Mouse (Mus musculus): ENCODE measurements around the gene Adamts20. TPM values are rescaled to one million over a fixed set of nuclear protein-coding genes. Genes with fewer than 3 reads are reported as not detected.
A peak's percentile ranks its signal among the peaks of the same experiment; 100 is the strongest.

Adamts20 gene
- total and polyA plus RNA-seq, 3 experiments = 0.05 TPM; not detected in 2

GRCm38 (mm10) chr15:94342365-94342764 is 122.9 kb downstream of the Adamts20 start:
- TF ChIP-seq POLR2AphosphoS5 (IDR thresholded peaks at IDR 0.05; ENCODE audit: insufficient replicate concordance, low read depth, low read length) (no peak), GATA2 (IDR thresholded peaks at IDR 0.05; ENCODE audit: borderline replicate concordance, low read depth, low read length) (no peak), TAL1 (conservative IDR thresholded peaks at IDR 0.05; ENCODE audit: low read depth, low read length) (no peak), GATA1 (IDR thresholded peaks at IDR 0.05; ENCODE audit: borderline replicate concordance, low read length) (no peak), CTCF (IDR thresholded peaks at IDR 0.05; ENCODE audit: low read depth, low read length) (no peak)
- no peaks in the 10 kb centered on the region for H3K4me1 ChIP-seq (ENCODE audit: insufficient read depth, low read depth, low read length)
- no peak overlapping the region for H3K4me3 ChIP-seq (ENCODE audit: low read depth, low read length)
- peaks cover 60% of the 10 kb centered on the region for H3K9me3 ChIP-seq (replicated peaks)
- 0 out of 2 replicates have a peak, but pooled peaks have one; percentile 38 for ATAC-seq (ENCODE audit: extremely low read depth, insufficient number of reproducible peaks, low FRiP score, poor library complexity, severe bottlenecking)
- no peaks in the 10 kb centered on the region for H3K36me3 ChIP-seq (replicated peaks)
- no peaks in the 10 kb centered on the region for H3K27me3 ChIP-seq (ENCODE audit: insufficient read depth, low read length)
- DNase-seq (ENCODE audit: low spot score) = no peak

- H3K4me1 ChIP-seq (ENCODE audit: insufficient read depth, low read depth, low read length) = no peaks in the 10 kb centered on the region
- H3K4me3 ChIP-seq (ENCODE audit: low read depth, low read length) = no peak overlapping the region
- H3K27me3 ChIP-seq (ENCODE audit: insufficient read depth, low read length) = no peaks in the 10 kb centered on the region
- no peak for DNase-seq (ENCODE audit: low spot score)
- peaks cover 60% of the 10 kb centered on the region for H3K9me3 ChIP-seq (replicated peaks)
- no peak for ATAC-seq (ENCODE audit: extremely low read depth, insufficient number of reproducible peaks, low FRiP score, poor library complexity, severe bottlenecking)
- no peak for TF ChIP-seq TAL1 (conservative IDR thresholded peaks at IDR 0.05; ENCODE audit: low read depth, low read length)
- no peak for TF ChIP-seq CTCF (IDR thresholded peaks at IDR 0.05; ENCODE audit: low read depth, low read length)
- TF ChIP-seq GATA2 (IDR thresholded peaks at IDR 0.05; ENCODE audit: borderline replicate concordance, low read depth, low read length) = no peak
- no peak for TF ChIP-seq POLR2AphosphoS5 (IDR thresholded peaks at IDR 0.05; ENCODE audit: insufficient replicate concordance, low read depth, low read length)
- TF ChIP-seq GATA1 (IDR thresholded peaks at IDR 0.05; ENCODE audit: borderline replicate concordance, low read length) = no peak
- no peaks in the 10 kb centered on the region for H3K36me3 ChIP-seq (replicated peaks)
Measured at GRCm38 (mm10) chr15:94339011-94339410, 126.2 kb downstream of the Adamts20 start.

- H3K36me3 ChIP-seq (replicated peaks) = no peaks in the 10 kb centered on the region
- peaks cover 59% of the 10 kb centered on the region for H3K9me3 ChIP-seq (replicated peaks)
- TF ChIP-seq TAL1 (conservative IDR thresholded peaks at IDR 0.05; ENCODE audit: low read depth, low read length) = no peak
- no peak for TF ChIP-seq CTCF (IDR thresholded peaks at IDR 0.05; ENCODE audit: low read depth, low read length)
- no peak for TF ChIP-seq GATA2 (IDR thresholded peaks at IDR 0.05; ENCODE audit: borderline replicate concordance, low read depth, low read length)
- no peak for TF ChIP-seq GATA1 (IDR thresholded peaks at IDR 0.05; ENCODE audit: borderline replicate concordance, low read length)
- no peak for TF ChIP-seq POLR2AphosphoS5 (IDR thresholded peaks at IDR 0.05; ENCODE audit: insufficient replicate concordance, low read depth, low read length)
- no peaks in the 10 kb centered on the region for H3K4me1 ChIP-seq (ENCODE audit: insufficient read depth, low read depth, low read length)
- DNase-seq (ENCODE audit: low spot score) (no peak), ATAC-seq (ENCODE audit: extremely low read depth, insufficient number of reproducible peaks, low FRiP score, poor library complexity, severe bottlenecking) (no peak)
- H3K4me3 ChIP-seq (ENCODE audit: low read depth, low read length) = no peak overlapping the region
- no peaks in the 10 kb centered on the region for H3K27me3 ChIP-seq (ENCODE audit: insufficient read depth, low read length)
Measured at GRCm38 (mm10) chr15:94334586-94334985, 130.6 kb downstream of the Adamts20 start.

- ATAC-seq (ENCODE audit: extremely low read depth, insufficient number of reproducible peaks, low FRiP score, poor library complexity, severe bottlenecking) = no peak
- Histone ChIP-seq H3K4me3 (ENCODE audit: low read depth, low read length) (no peak overlapping the region), H3K27me3 (ENCODE audit: insufficient read depth, low read length) (no peaks in the 10 kb centered on the region; the same call in 1 of the 2 replicates), H3K9me3 (replicated peaks) (peaks cover 48% of the 10 kb centered on the region), H3K4me1 (ENCODE audit: insufficient read depth, low read depth, low read length) (no peaks in the 10 kb centered on the region), H3K36me3 (replicated peaks) (no peaks in the 10 kb centered on the region)
- TF ChIP-seq POLR2AphosphoS5 (IDR thresholded peaks at IDR 0.05; ENCODE audit: insufficient replicate concordance, low read depth, low read length) = no peak
- TF ChIP-seq GATA2 (IDR thresholded peaks at IDR 0.05; ENCODE audit: borderline replicate concordance, low read depth, low read length) = no peak
- no peak for TF ChIP-seq CTCF (IDR thresholded peaks at IDR 0.05; ENCODE audit: low read depth, low read length)
- TF ChIP-seq GATA1 (IDR thresholded peaks at IDR 0.05; ENCODE audit: borderline replicate concordance, low read length) = no peak
- TF ChIP-seq TAL1 (conservative IDR thresholded peaks at IDR 0.05; ENCODE audit: low read depth, low read length) = no peak
- DNase-seq (ENCODE audit: low spot score) = no peak
Measured at GRCm38 (mm10) chr15:94326626-94327025, 138.6 kb downstream of the Adamts20 start.

- no peaks in the 10 kb centered on the region for H3K4me1 ChIP-seq (ENCODE audit: insufficient read depth, low read depth, low read length)
Measured at GRCm38 (mm10) chr15:94325509-94326181, 139.6 kb downstream of the Adamts20 start.

GRCm38 (mm10) chr15:94316171-94316570 is 149.0 kb downstream of the Adamts20 start:
- Histone ChIP-seq H3K4me3 (ENCODE audit: low read depth, low read length) (no peak overlapping the region), H3K27me3 (ENCODE audit: insufficient read depth, low read length) (no peaks in the 10 kb centered on the region), H3K4me1 (ENCODE audit: insufficient read depth, low read depth, low read length) (no peaks in the 10 kb centered on the region), H3K36me3 (replicated peaks) (no peaks in the 10 kb centered on the region), H3K9me3 (replicated peaks) (peaks cover 27% of the 10 kb centered on the region)
- no peak for DNase-seq (ENCODE audit: low spot score)
- ATAC-seq (ENCODE audit: extremely low read depth, insufficient number of reproducible peaks, low FRiP score, poor library complexity, severe bottlenecking) = no peak
- no peak for TF ChIP-seq CTCF (IDR thresholded peaks at IDR 0.05; ENCODE audit: low read depth, low read length)
- no peak for TF ChIP-seq GATA1 (IDR thresholded peaks at IDR 0.05; ENCODE audit: borderline replicate concordance, low read length)
- TF ChIP-seq POLR2AphosphoS5 (IDR thresholded peaks at IDR 0.05; ENCODE audit: insufficient replicate concordance, low read depth, low read length) = no peak
- no peak for TF ChIP-seq TAL1 (conservative IDR thresholded peaks at IDR 0.05; ENCODE audit: low read depth, low read length)
- no peak for TF ChIP-seq GATA2 (IDR thresholded peaks at IDR 0.05; ENCODE audit: borderline replicate concordance, low read depth, low read length)

More at GRCm38 (mm10) chr15:94325509-94326181, 139.6 kb downstream of the Adamts20 start:
- ATAC-seq (ENCODE audit: extremely low read depth, insufficient number of reproducible peaks, low FRiP score, poor library complexity, severe bottlenecking) (no peak), DNase-seq (ENCODE audit: low spot score) (no peak)
- H3K4me3 ChIP-seq (ENCODE audit: low read depth, low read length) = no peak overlapping the region
- no peaks in the 10 kb centered on the region for H3K36me3 ChIP-seq (replicated peaks)
- no peaks in the 10 kb centered on the region; the same call in 1 of the 2 replicates for H3K27me3 ChIP-seq (ENCODE audit: insufficient read depth, low read length)
- H3K9me3 ChIP-seq (replicated peaks) = peaks cover 52% of the 10 kb centered on the region
- no peak for TF ChIP-seq POLR2AphosphoS5 (IDR thresholded peaks at IDR 0.05; ENCODE audit: insufficient replicate concordance, low read depth, low read length)
- no peak for TF ChIP-seq CTCF (IDR thresholded peaks at IDR 0.05; ENCODE audit: low read depth, low read length)
- no peak for TF ChIP-seq TAL1 (conservative IDR thresholded peaks at IDR 0.05; ENCODE audit: low read depth, low read length)
- TF ChIP-seq GATA1 (IDR thresholded peaks at IDR 0.05; ENCODE audit: borderline replicate concordance, low read length) = no peak
- no peak for TF ChIP-seq GATA2 (IDR thresholded peaks at IDR 0.05; ENCODE audit: borderline replicate concordance, low read depth, low read length)
